Mouse (Mus musculus) kidney, adult 11 months (tissue): Measurements from ENCODE around the gene Hip1.
A peak's percentile ranks its signal among the peaks of the same experiment; 100 is the strongest.

Experiments used
- DNase-seq: peaks from one replicate; pipeline ENCODE4 v3.0.0; 2022

Gene Hip1

DNA sequence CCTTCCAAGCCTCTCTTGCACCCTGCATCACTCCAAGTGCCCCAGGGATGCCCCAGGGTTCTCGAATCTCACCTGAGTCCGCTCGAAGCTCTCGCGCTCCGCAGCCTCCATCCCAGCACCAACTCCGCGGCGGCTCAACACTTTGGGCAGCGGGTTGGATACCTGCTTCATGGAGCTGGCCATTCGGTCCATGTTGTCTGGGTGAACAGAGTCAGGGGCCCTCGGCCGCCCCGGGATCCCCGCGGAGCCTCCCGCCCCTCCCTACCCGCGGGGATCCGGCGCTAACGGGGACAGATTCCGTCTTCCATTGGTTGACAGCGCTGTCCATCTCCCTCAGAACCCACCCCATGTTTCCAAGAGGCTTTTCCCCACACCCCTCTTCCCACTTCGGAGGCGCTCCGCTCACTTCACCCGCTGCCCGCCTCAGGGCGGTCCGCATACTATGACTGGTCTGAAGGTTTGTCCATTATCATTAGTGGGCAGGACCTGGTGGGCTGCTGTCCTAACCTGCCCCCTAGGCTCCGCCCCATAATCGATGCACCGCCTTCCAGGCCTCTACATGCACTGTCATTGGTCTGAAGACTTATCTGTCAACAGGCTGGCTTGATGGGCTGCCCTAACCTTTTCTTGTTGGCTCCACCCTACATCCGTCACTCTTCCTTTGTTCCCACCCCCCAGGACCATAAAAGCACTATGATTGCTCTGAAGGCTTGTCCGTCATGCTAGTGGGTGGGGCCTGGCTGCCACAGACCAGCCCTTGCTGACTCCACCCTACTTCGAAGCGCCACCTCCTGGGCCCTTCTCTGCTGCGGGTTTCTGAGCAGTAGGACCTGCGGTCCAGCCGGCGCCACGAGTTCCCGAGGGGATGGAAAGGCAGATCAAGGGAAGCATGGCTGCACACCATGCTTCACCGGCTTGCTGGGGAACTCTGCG is at the start of gene Hip1:
Gene Hip1 (minus strand): TSS at position 256 of the 933 bp plus-strand sequence.
- DNase-seq: peak; percentile 100

- peak; percentile 70 for DNase-seq
Observed at GRCm38 (mm10) chr5:135589996-135590784, 45.3 kb upstream of the Hip1 start.

DNA sequence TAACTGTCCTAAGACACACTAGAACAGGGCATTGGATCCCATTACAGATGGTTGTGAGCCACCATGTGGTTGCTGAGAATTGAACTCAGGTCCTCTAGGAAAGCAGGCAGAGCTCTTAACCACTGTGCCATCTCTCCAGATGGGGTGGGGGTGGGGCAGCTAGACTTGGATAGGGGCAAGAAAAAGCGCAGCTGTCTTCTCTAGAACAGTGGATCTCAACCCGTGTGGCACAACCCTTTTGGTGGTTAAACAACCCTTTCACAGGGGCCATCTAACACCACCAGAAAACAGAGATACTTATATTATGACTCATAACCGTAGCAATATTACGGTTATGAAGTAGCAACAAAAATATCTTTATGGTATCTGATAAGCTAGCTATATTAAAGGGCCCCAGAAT is 42.8 kb upstream of the Hip1 start:
- no peak for DNase-seq

DNA sequence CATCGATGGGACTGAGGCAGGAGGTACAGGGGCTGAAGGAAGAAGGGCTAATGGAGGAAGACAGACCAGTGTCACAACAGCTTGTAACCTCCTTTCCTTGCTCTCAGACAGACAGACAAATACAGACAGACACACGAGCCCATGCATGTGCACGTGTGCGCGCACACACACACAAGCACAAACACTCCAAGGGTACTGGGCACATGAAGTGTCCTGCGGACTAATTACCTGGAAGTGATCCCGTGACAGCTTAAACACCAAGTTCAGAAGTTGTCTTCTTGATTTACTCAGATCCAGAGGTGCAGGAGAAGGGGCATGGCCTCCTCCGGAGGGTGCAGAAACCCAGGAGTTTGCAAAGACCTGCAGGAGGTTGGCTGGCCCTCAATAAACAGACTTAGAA is 40.8 kb upstream of the Hip1 start:
- no peak for DNase-seq

GRCm38 (mm10) chr5:135582330-135582729 is 37.4 kb upstream of the Hip1 start:
- DNase-seq: no peak

GRCm38 (mm10) chr5:135579331-135579751 is 34.4 kb upstream of the Hip1 start:
- DNase-seq: no peak

DNA sequence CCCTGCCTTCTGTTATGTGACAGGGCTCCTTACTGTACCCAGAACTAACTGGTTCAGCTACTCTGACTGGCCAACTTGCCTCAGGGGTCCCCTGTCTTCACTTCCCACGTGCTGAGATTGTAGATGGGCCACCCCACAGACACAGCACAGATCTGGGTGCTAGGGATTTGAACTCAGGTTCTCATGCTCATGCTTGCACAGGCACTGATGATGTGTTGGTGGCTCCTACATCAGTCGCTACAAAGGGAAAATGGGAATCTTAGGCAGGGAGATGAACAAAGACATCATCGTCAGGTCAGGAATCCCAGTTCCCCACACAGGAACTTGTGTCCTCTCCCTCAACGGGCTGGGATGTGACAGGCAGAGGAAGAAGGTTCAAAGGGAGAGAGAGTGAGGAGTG is 31.1 kb upstream of the Hip1 start:
- DNase-seq: no peak

- no peak for DNase-seq
Observed at GRCm38 (mm10) chr5:135573006-135573405, 28.1 kb upstream of the Hip1 start, which contains the start of gene Ccl24. Gene Ccl24 (minus strand): TSS chr5:135573049.

DNA sequence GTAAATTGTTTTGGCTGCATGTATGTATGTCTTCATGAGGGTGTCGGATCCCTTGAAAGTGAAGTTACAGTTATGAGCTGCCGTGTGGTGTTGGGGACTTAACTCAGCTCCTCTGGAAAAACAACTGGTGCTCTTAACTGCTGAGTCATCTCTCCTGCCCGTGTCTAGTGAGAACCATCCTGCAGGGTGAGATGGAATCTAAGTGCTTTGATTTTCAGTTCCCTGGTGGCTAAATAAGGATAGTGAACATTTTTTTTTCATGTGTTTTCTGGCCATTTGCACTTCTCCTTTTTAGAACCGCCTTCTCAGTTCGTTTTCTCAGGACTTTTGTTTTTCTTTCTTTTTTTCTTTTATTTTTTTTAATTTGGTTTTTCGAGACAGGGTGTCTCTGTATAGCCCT is 23.8 kb upstream of the Hip1 start:
- no peak for DNase-seq

DNA sequence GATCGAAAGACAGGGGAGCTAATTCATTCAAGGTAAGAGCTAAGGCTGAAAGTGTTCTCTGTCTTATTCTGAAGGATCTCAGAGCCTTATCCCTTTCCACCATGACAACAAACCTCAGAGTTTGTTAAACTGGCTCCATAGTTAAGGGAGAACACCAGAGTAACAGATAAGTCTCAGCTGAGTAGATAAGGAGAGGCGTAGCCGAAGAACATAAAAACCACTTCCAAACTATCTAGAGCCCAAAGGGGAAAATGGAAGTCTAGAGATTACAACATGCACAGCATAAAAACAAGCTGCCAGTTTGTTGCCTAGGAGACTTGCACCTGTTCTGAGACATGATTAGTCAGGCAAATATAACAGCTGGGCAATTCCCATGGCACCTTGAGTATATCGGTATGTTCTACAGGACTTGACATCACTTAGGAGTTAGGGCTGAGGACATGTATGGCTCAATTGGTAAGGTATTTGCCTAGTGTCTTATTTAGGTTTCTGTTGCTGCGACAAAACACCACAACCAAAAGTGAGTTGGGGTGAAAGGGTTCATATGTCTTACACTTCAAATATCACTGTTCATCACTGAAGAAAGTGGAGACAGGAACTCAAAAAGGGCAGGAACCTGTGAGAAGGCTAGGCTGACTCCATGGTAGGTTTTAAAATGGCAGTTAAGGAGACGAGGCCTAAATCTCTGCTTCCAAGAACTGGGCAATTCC is 22.8 kb upstream of the Hip1 start:
- DNase-seq: no peak

DNA sequence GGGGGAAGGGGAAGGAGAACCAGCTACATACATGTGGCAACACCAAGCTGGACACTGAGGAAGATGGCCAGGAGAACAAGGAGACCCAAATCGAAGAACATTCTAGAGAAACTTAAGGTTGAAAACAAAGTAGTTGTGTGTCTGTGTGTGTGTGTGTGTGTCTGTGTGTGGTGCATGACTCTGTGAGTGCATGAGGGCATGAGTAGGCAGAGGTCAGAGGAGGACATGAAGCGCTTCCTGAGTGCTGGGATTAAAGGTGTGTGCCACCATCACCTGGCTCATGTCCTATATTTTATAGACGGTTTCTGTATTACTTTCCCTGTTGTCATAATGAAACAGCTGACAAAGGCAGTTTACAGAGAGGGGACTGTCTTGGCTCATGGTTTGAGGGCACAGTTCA is 18.5 kb upstream of the Hip1 start, which contains the start of gene Ccl26:
Gene Ccl26 (minus strand): TSS at position 101 of the 400 bp plus-strand sequence.
- no peak for DNase-seq

- DNase-seq: no peak
Observed at GRCm38 (mm10) chr5:135557671-135558070, 12.8 kb upstream of the Hip1 start.

DNA sequence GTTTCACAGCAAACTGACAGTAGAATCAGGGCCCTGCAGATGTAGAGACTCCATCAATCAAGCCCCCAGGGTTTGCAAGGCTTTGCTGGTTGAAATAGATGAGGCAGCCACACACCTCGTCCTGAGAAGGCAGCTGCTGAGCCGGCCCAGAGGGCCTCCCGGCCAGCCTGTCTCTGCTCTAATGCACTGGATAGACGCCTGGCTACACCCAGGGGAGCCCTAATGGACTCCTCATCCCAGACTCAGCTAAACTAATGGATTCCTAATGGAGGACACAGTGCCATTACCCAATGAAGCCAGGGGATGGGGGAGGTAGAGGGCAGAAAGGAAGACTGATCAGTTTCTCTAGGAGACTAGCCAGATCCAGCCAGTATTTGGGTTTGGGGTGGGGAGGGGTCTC is 12.1 kb upstream of the Hip1 start:
- DNase-seq: no peak

DNA sequence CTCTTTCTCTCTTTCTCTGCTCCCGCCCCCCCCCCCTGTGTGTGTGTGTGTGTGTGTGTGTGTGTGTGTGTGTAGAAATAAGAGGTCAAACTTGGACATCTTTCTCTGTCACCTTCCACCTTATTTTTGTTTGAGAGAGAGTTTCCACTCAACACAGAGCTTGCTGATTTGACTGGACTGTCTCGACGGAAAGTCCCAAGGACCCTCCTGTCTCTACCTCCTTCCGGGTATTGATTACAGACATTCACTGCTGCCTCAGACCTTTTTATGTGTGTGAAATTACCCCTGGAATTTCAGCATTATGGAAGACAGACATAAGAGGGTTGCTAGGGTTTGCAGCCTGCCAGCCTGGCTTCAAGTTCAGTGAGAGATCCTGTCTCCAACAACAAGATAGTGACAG is 11.3 kb upstream of the Hip1 start:
- DNase-seq: no peak

DNA sequence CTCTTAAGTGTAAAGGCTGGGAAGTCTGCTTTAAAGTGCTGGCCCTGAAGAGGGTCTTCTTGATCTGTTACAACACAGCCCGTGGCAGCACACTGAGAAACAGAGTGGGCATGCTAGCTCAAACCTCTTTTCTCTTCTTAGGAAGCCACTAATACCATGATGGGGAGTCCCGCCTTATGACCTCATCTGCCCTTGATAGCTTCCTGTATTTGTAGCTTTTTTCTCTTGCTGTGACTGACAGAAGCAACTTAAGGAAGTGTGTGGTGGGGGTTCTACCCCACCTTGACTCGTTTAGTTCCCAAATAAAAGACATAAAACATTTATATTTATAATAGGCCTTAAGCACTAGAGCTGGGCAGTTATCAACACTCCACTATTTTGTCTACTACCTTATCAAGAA is 6.7 kb upstream of the Hip1 start:
- no peak for DNase-seq

GRCm38 (mm10) chr5:135550910-135551309 is 6.0 kb upstream of the Hip1 start:
- no peak for DNase-seq

DNA sequence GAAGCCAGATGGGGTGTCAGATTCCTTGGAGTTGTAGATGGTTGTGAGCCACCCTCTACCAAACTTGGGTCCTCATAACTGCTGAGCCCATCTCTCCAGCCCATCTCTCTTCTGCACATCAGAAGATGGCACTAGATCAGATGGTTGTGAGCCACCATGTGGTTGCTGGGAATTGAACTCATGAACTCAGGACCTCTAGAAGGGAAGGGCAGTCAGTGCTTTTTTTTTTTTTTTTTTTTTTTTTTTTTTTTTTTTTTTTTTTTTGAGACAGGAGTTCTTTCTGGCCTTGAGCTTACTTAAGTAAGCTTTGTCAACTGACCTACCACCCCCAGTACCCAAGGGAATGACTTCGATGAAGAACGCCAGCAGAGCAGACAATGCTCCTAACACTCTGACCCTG is 3.1 kb upstream of the Hip1 start:
- DNase-seq: no peak

DNA sequence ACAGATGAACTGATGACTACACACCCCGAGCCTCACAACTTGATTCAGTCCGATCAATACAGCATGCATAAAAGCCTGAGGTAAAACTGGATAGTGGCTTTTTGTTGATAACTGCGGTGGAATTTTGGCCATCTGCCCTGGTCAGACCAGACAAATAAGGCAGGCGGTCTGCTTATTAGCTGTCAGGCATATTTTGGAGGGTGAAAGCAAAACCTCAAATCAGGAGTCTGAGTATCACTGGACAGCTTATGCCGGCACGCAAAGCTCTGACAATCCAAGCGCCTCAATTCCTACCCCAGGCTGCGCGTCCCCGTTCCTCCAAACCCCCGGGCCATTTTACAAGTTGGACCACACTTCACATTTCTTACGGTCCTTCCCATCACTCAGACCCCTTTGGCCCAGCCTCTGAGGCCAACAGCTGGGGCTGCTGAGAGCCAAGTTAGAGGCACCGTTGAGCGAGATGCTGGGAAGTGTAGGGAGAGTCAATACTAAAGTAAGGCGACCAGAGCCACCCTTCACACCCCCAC is 825 bp downstream of the Hip1 start:
- DNase-seq: no peak

GRCm38 (mm10) chr5:135537794-135538214 is 7.1 kb downstream of the Hip1 start:
- no peak for DNase-seq

- DNase-seq: peak; percentile 31
Observed at GRCm38 (mm10) chr5:135537326-135537725, 7.6 kb downstream of the Hip1 start.

DNA sequence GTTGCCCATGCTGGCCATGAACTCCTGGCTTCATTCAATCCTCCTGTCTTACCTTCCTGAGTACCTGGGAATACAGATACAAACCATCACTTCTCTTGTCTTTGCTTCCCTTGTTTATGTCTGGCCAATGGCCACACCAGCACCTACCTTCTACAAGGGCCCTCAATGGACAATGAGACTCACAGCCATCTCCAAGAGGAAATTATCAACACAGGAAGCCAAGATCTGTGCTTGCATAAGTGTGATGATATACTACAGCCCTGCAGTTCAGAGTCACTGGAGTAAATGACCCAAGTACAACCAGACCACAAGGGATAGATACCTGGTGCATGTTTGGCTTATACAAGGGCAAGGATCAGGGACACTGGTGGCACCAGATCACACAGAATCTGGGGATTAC is 9.1 kb downstream of the Hip1 start:
- DNase-seq: no peak

GRCm38 (mm10) chr5:135533431-135533830 is 11.5 kb downstream of the Hip1 start:
- DNase-seq: peak; percentile 73

- no peak for DNase-seq
Observed at GRCm38 (mm10) chr5:135531306-135531845, 13.5 kb downstream of the Hip1 start.
